In genomic region chr17:74088016-74088415, GRCm38 (mm10) we compare ENCODE assay signal across 25 mouse cellular contexts. TPM values are rescaled to one million over a fixed set of nuclear protein-coding genes. Genes with fewer than 3 reads are reported as not detected.
DNase-seq lines count a peak whose midpoint lies in the region; TF ChIP-seq lines count a peak whose summit lies in the region.
"Had no signal": no experiment of that assay in that cellular context is flagged by ENCODE, and none has a peak within 500 bp of the region (broad histone marks: within the 10 kb centered on the region; RNA-seq: fewer than 3 reads in every experiment).

No protein-coding gene starts in this region.

- no peaks in the 10 kb centered on the region for H3K36me3 ChIP-seq in myocyte (ENCODE audit: control insufficient read depth, insufficient read depth)
- no peaks in the 10 kb centered on the region for H3K36me3 ChIP-seq in embryonic facial prominence, embryonic 10.5 days (replicated peaks)
- H3K36me3 ChIP-seq: embryonic facial prominence, embryonic 13.5 days; heart, embryonic 15.5 days; hindbrain, embryonic 13.5 days had no signal

- 87% methylated on average over 2 of the region's 2 CpGs for WGBS in embryonic facial prominence, embryonic 10.5 days

- peak overlapping the region; percentile 40 for H3K4me2 ChIP-seq in myocyte (ENCODE audit: low read depth)
- H3K4me2 ChIP-seq: embryonic facial prominence, embryonic 13.5 days; forebrain, embryonic 13.5 days; heart, embryonic 11.5 days; heart, embryonic 15.5 days; hindbrain, embryonic 13.5 days had no signal

- no peaks in the 10 kb centered on the region for H3K79me2 ChIP-seq in myocyte (ENCODE audit: control insufficient read depth, insufficient read depth)

- DNase-seq in 3T3-L1 (ENCODE audit: low read depth, low spot score), result peak; percentile 82
- peak; percentile 34 to 63 for DNase-seq in adrenal gland, adult 18-20 months (ENCODE audit: low spot score in 2 of 2)
- peak; percentile 84 for DNase-seq in adrenal gland, postnatal 14 days
- DNase-seq in embryonic facial prominence, embryonic 10.5 days (ENCODE audit: low spot score), result no peak
- DNase-seq in left cerebral cortex, postnatal 36 days (ENCODE audit: low spot score in 2 of 2), result no peak
- DNase-seq in spleen, postnatal 4 days (ENCODE audit: low spot score in 2 of 2), result no peak
- DNase-seq: B cell, adult 2 months; cerebellum, adult 8-10 months; cerebellum, postnatal 14 days; forebrain, postnatal 0 days; gastrocnemius, postnatal 14 days; heart, adult 2 months; heart, postnatal 14 days; kidney, adult 11 months had no signal

- no peak overlapping the region for H3K27ac ChIP-seq in embryonic facial prominence, embryonic 10.5 days (replicated peaks)
- H3K27ac ChIP-seq: embryonic facial prominence, embryonic 13.5 days; forebrain, embryonic 13.5 days; heart, adult 2 months; heart, embryonic 15.5 days; hindbrain, embryonic 13.5 days; hindbrain, postnatal 0 days had no signal

- no peak for TF ChIP-seq POLR2A in myocyte (IDR thresholded peaks at IDR 0.05; ENCODE audit: insufficient read length, low read depth)

- no peak overlapping the region for H3K4me3 ChIP-seq in myocyte
- H3K4me3 ChIP-seq in embryonic facial prominence, embryonic 10.5 days, result no peak overlapping the region
- H3K4me3 ChIP-seq: embryonic facial prominence, embryonic 13.5 days; forebrain, embryonic 13.5 days; heart, adult 2 months; heart, embryonic 15.5 days; hindbrain, embryonic 13.5 days had no signal

- no peak overlapping the region for H3ac ChIP-seq in myocyte (ENCODE audit: control insufficient read depth, insufficient read length)

- no peaks in the 10 kb centered on the region for H3K27me3 ChIP-seq in myocyte (ENCODE audit: control insufficient read depth, insufficient read depth, insufficient read length)
- no peaks in the 10 kb centered on the region for H3K27me3 ChIP-seq in embryonic facial prominence, embryonic 10.5 days (replicated peaks; ENCODE audit: low read depth, poor library complexity, severe bottlenecking)
- H3K27me3 ChIP-seq: embryonic facial prominence, embryonic 13.5 days; forebrain, embryonic 13.5 days; heart, embryonic 15.5 days; hindbrain, embryonic 13.5 days; Patski had no signal

- intact Hi-C loops in left cerebral cortex, postnatal 36 days (cut with DNase I), result no loop called here

- peaks cover 9% of the 10 kb centered on the region for H3K9me3 ChIP-seq in embryonic facial prominence, embryonic 10.5 days
- H3K9me3 ChIP-seq: embryonic facial prominence, embryonic 13.5 days; forebrain, embryonic 13.5 days; heart, embryonic 15.5 days; hindbrain, embryonic 13.5 days had no signal

- H3K4me1 ChIP-seq in embryonic facial prominence, embryonic 10.5 days, result no peaks in the 10 kb centered on the region
- H3K4me1 ChIP-seq: embryonic facial prominence, embryonic 13.5 days; forebrain, embryonic 13.5 days; heart, embryonic 15.5 days; hindbrain, embryonic 13.5 days had no signal

TF ChIP-seq in myocyte, 11 proteins besides CTCF, POLR2A, EP300 and RAD21:
- TF ChIP-seq MYOD1 (IDR thresholded peaks at IDR 0.05; ENCODE audit: control insufficient read depth in 1 of 3, insufficient read length in 2 of 3, low read depth in 2 of 3), result no peak
- no peak for TF ChIP-seq TCF12 (IDR thresholded peaks at IDR 0.05; ENCODE audit: insufficient read depth, poor library complexity, severe bottlenecking)
- no peak for TF ChIP-seq CEBPB (IDR thresholded peaks at IDR 0.05; ENCODE audit: insufficient read depth, poor library complexity, severe bottlenecking)

RNA-seq across cellular contexts. Expression of gene Srd5a2, which starts 40.3 kb away (rescaled TPM):
- total RNA-seq in adrenal gland, adult 18-20 months (2021), result 1,000 to 10,000 TPM in 1 of 2 experiments, 100 to 1,000 TPM in 1; 233 to 1,450 TPM
- total RNA-seq in adrenal gland, postnatal 14 days (2021), result 67.6 and 91.0 TPM in 2 replicates
- not detected for polyA plus RNA-seq in myocyte (2012; fragmentation: generic; extraction: Trizol)
- not detected in 2 replicates for polyA plus RNA-seq in embryonic facial prominence, embryonic 10.5 days (2016; fragmentation: Nextera tagmentation; extraction: Ambion mirVana)
- under 1 TPM in 1 of 2 experiments, not detected in 1; 0.32 TPM for total RNA-seq in left cerebral cortex, postnatal 36 days (2021)
- total RNA-seq: gastrocnemius, postnatal 14 days; heart, postnatal 14 days; hematopoietic stem cell, adult 5-6 weeks; MEL had no signal
- polyA plus RNA-seq: embryonic facial prominence, embryonic 13.5 days; forebrain, embryonic 13.5 days; forebrain, postnatal 0 days; heart, adult 2 months; heart, embryonic 11.5 days; heart, embryonic 15.5 days; hindbrain, embryonic 13.5 days; hindbrain, postnatal 0 days; intestine, embryonic 14.5 days; Patski had no signal

Comparison
In these comparisons a context has a peak if more than half of its experiments do, and no peak if none do; other contexts are left out.
1. DNase-seq: peak in 3T3-L1 (single experiment), adrenal gland, adult 18-20 months (2 of 2) and adrenal gland, postnatal 14 days (single experiment); none in embryonic facial prominence, embryonic 10.5 days (single experiment), left cerebral cortex, postnatal 36 days (0 of 2) and spleen, postnatal 4 days (0 of 2).
2. RNA of gene Srd5a2, which starts 40.3 kb away (total RNA-seq): 233 to 1,450 TPM in adrenal gland, adult 18-20 months and 67.6 to 91.0 TPM in adrenal gland, postnatal 14 days; 0.32 TPM in left cerebral cortex, postnatal 36 days; every median in the first group is over 10 times any median in the second.